In the genomic region with DNA sequence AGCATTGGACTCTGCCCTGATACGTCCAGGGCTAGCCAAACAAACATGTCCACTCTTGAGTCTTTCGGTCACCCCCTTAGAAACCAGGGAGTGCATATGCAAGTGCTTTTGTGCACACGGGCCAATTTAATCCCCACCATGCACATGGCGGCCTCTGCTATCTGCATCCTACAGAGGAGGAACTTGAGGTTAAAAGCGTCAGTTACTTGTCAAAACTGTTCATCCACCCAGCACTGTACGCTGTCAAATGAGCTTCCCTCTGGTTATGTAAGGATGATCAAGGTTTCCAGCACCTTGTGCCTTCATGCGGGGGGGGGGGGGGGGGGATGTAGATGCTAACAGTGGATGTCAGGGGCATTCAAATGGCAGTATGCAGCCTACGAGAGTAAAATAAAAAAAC, we compare ENCODE assay signal across 25 mouse cellular contexts. TPM values are rescaled to one million over a fixed set of nuclear protein-coding genes. Genes with fewer than 3 reads are reported as not detected.
DNase-seq lines count a peak whose midpoint lies in the region; ATAC-seq and TF ChIP-seq lines count a peak whose summit lies in the region.
"Had no signal": no experiment of that assay in that cellular context is flagged by ENCODE, and none has a peak within 500 bp of the region (broad histone marks: within the 10 kb centered on the region; RNA-seq: fewer than 3 reads in every experiment).

No protein-coding gene starts in this region.

- WGBS in liver, embryonic 13.5 days (ENCODE audit: insufficient replicate concordance), result 13% methylated on average over 8 of the region's 8 CpGs
- WGBS in forebrain, embryonic 11.5 days, result 77% methylated on average over 8 of the region's 8 CpGs
- 87% methylated on average over 8 of the region's 8 CpGs for WGBS in midbrain, embryonic 10.5 days

- no peak overlapping the region for H3K4me2 ChIP-seq in liver, embryonic 13.5 days
- H3K4me2 ChIP-seq in forebrain, embryonic 11.5 days (ENCODE audit: low read depth, low read length, severe bottlenecking), result no peak overlapping the region
- H3K4me2 ChIP-seq: embryonic facial prominence, embryonic 12.5 days; forebrain, embryonic 13.5 days; heart, embryonic 12.5 days; hindbrain, embryonic 13.5 days; limb, embryonic 15.5 days; neural tube, embryonic 15.5 days had no signal

- intact Hi-C loops in gastrocnemius, adult 2 months (cut with DNase I), result no loop called here

- H3K36me3 ChIP-seq in liver, embryonic 13.5 days, result no peaks in the 10 kb centered on the region
- peaks cover 46% of the 10 kb centered on the region for H3K36me3 ChIP-seq in megakaryocyte, embryonic 14.5 days (replicated peaks; ENCODE audit: low read length)
- no peaks in the 10 kb centered on the region for H3K36me3 ChIP-seq in forebrain, embryonic 11.5 days (ENCODE audit: control insufficient read depth, insufficient read depth, low read length)
- H3K36me3 ChIP-seq in midbrain, embryonic 10.5 days, result no peaks in the 10 kb centered on the region
- H3K36me3 ChIP-seq: embryonic facial prominence, embryonic 12.5 days; heart, embryonic 12.5 days; hindbrain, embryonic 13.5 days; limb, embryonic 15.5 days; neural tube, embryonic 15.5 days had no signal

- peak; percentile 93 for ATAC-seq in common myeloid progenitor, adult 5-6 weeks (replicated peaks; ENCODE audit: low read depth, poor library complexity, severe bottlenecking)
- peak; percentile 80 for ATAC-seq in liver, embryonic 13.5 days (ENCODE audit: low read depth)
- no peak for ATAC-seq in forebrain, embryonic 11.5 days (replicated peaks; ENCODE audit: low FRiP score)
- ATAC-seq: forebrain, embryonic 13.5 days; midbrain, embryonic 16.5 days had no signal

- peaks cover 7% of the 10 kb centered on the region; the same call in 1 of the 2 replicates for H3K4me1 ChIP-seq in liver, embryonic 13.5 days (replicated peaks)
- peaks cover 63% of the 10 kb centered on the region for H3K4me1 ChIP-seq in megakaryocyte, embryonic 14.5 days
- no peaks in the 10 kb centered on the region for H3K4me1 ChIP-seq in forebrain, embryonic 11.5 days (replicated peaks; ENCODE audit: control insufficient read depth, insufficient read depth, low read length)
- H3K4me1 ChIP-seq in midbrain, embryonic 10.5 days, result peaks cover 6% of the 10 kb centered on the region; the same call in 1 of the 2 replicates
- H3K4me1 ChIP-seq: embryonic facial prominence, embryonic 12.5 days; forebrain, embryonic 13.5 days; hindbrain, embryonic 13.5 days had no signal

- H3K27ac ChIP-seq in liver, embryonic 13.5 days, result no peak overlapping the region
- H3K27ac ChIP-seq in forebrain, embryonic 11.5 days (ENCODE audit: low read depth, low read length), result no peak overlapping the region
- H3K27ac ChIP-seq in gastrocnemius, adult 2 months, result no peak overlapping the region
- no peak overlapping the region for H3K27ac ChIP-seq in midbrain, embryonic 10.5 days (replicated peaks)
- H3K27ac ChIP-seq: embryonic facial prominence, embryonic 12.5 days; forebrain, embryonic 13.5 days; hindbrain, embryonic 13.5 days; left cerebral cortex, adult 2 months; limb, embryonic 15.5 days; neural tube, embryonic 15.5 days; stomach, postnatal 0 days had no signal

- no peaks in the 10 kb centered on the region for H3K9me3 ChIP-seq in liver, embryonic 13.5 days (replicated peaks)
- peaks cover 10% of the 10 kb centered on the region for H3K9me3 ChIP-seq in megakaryocyte, embryonic 14.5 days
- no peaks in the 10 kb centered on the region for H3K9me3 ChIP-seq in forebrain, embryonic 11.5 days (ENCODE audit: control insufficient read depth, low read length)
- no peaks in the 10 kb centered on the region for H3K9me3 ChIP-seq in midbrain, embryonic 10.5 days (replicated peaks)
- H3K9me3 ChIP-seq: embryonic facial prominence, embryonic 12.5 days; forebrain, embryonic 13.5 days; heart, embryonic 12.5 days; hindbrain, embryonic 13.5 days; limb, embryonic 15.5 days; neural tube, embryonic 15.5 days had no signal

- H3K4me3 ChIP-seq in liver, embryonic 13.5 days (replicated peaks), result no peak overlapping the region
- peak overlapping the region; percentile 12 for H3K4me3 ChIP-seq in megakaryocyte, embryonic 14.5 days (replicated peaks)
- no peak overlapping the region for H3K4me3 ChIP-seq in forebrain, embryonic 11.5 days (ENCODE audit: low read depth, low read length)
- no peak overlapping the region for H3K4me3 ChIP-seq in gastrocnemius, adult 2 months
- no peak overlapping the region for H3K4me3 ChIP-seq in midbrain, embryonic 10.5 days
- H3K4me3 ChIP-seq: embryonic facial prominence, embryonic 12.5 days; forebrain, embryonic 13.5 days; heart, embryonic 12.5 days; hindbrain, embryonic 13.5 days; left cerebral cortex, adult 2 months; limb, embryonic 15.5 days; neural tube, embryonic 15.5 days had no signal

- peak; percentile 34 for DNase-seq in liver, embryonic 13.5 days
- DNase-seq in forebrain, embryonic 11.5 days (ENCODE audit: low spot score), result no peak
- DNase-seq in gastrocnemius, adult 2 months, result no peak
- DNase-seq in midbrain, embryonic 10.5 days (ENCODE audit: low spot score), result no peak
- DNase-seq in kidney, postnatal 36 days, result no peak
- DNase-seq: cerebellum, adult 11-12 months; cerebellum, postnatal 10 days; heart, adult 11 months; heart, postnatal 14 days; kidney, adult 11 months; layer of hippocampus, adult 9-11 months; lung, postnatal 10 days; thymus, adult 2 months; thymus, postnatal 4 days had no signal

- no peak overlapping the region for H3K9ac ChIP-seq in liver, embryonic 13.5 days
- H3K9ac ChIP-seq in forebrain, embryonic 11.5 days (ENCODE audit: low read length), result no peak overlapping the region
- H3K9ac ChIP-seq: embryonic facial prominence, embryonic 12.5 days; forebrain, embryonic 13.5 days; heart, embryonic 12.5 days; hindbrain, embryonic 13.5 days; limb, embryonic 15.5 days; neural tube, embryonic 15.5 days had no signal

- H3K27me3 ChIP-seq in liver, embryonic 13.5 days, result no peaks in the 10 kb centered on the region
- no peaks in the 10 kb centered on the region for H3K27me3 ChIP-seq in megakaryocyte, embryonic 14.5 days (replicated peaks)
- 0 out of 2 replicates have a peak, but pooled peaks cover 2% of the 10 kb centered on the region for H3K27me3 ChIP-seq in forebrain, embryonic 11.5 days (ENCODE audit: control insufficient read depth, insufficient read depth, low read length)
- H3K27me3 ChIP-seq in midbrain, embryonic 10.5 days (ENCODE audit: low read depth, poor library complexity, severe bottlenecking), result no peaks in the 10 kb centered on the region
- H3K27me3 ChIP-seq: embryonic facial prominence, embryonic 12.5 days; heart, embryonic 12.5 days; hindbrain, embryonic 13.5 days; limb, embryonic 15.5 days; neural tube, embryonic 15.5 days had no signal

- TF ChIP-seq CTCF in gastrocnemius, adult 2 months (IDR thresholded peaks at IDR 0.05), result no peak

RNA-seq across cellular contexts. Expression of a gene that starts 49.5 kb away (rescaled TPM):
- total RNA-seq in common myeloid progenitor, adult 5-6 weeks (2017), result 42.3 and 55.9 TPM in 2 replicates
- 0.77 and 1.3 TPM in 2 replicates for polyA plus RNA-seq in liver, embryonic 13.5 days (2015; fragmentation: Nextera tagmentation; extraction: Ambion mirVana)
- polyA plus RNA-seq in megakaryocyte, embryonic 14.5 days (2012; ENCODE audit: insufficient read depth, low replicate concordance), result 0.41 and 0.82 TPM in 2 replicates
- polyA plus RNA-seq in forebrain, embryonic 11.5 days (2014; fragmentation: Nextera tagmentation; extraction: Ambion mirVana), result 2.8 and 3.8 TPM in 2 replicates
- total RNA-seq in gastrocnemius, adult 2 months (2021), result 1 to 10 TPM; 8.7 to 8.9 TPM
- polyA plus RNA-seq in midbrain, embryonic 10.5 days (2016; fragmentation: Nextera tagmentation; extraction: Ambion mirVana), result 2.7 and 3.8 TPM in 2 replicates
